Mouse (Mus musculus): Measurements from ENCODE around the gene Rbl2. TPM values are rescaled to one million over a fixed set of nuclear protein-coding genes. Genes with fewer than 3 reads are reported as not detected.

Rbl2 gene
- total RNA-seq, 2 experiments from 2014 or later: 36.3 to 39.5 TPM

GRCm38 (mm10) chr8:91170914-91171313 lies 101.1 kb downstream of the Rbl2 start:
- peak; percentile 31 to 45 for DNase-seq

- DNase-seq: no peak
Observed at GRCm38 (mm10) chr8:91171605-91172004, 101.7 kb downstream of the Rbl2 start.

Other genes starting within 250 kb of the Rbl2 start
- 100 to 1,000 TPM; 238 to 258 TPM for gene Chd9, start 241.7 kb upstream of the Rbl2 start, total RNA-seq (2021)
- gene Aktip, start 129.9 kb downstream of the Rbl2 start, total RNA-seq (2021): 100 to 1,000 TPM in 1 of 2 experiments, 10 to 100 TPM in 1; 99.8 to 102 TPM
- gene Rpgrip1l, start 243.2 kb downstream of the Rbl2 start, total RNA-seq (2021): 10 to 100 TPM; 27.6 to 30.1 TPM
- 100 to 1,000 TPM; 136 to 140 TPM for gene Fto, start 243.5 kb downstream of the Rbl2 start, total RNA-seq (2021)

Measured in layer of hippocampus, postnatal 36 days (tissue).